Mouse (Mus musculus): ENCODE data around the gene Gm5108.

Gene Gm5108

DNA sequence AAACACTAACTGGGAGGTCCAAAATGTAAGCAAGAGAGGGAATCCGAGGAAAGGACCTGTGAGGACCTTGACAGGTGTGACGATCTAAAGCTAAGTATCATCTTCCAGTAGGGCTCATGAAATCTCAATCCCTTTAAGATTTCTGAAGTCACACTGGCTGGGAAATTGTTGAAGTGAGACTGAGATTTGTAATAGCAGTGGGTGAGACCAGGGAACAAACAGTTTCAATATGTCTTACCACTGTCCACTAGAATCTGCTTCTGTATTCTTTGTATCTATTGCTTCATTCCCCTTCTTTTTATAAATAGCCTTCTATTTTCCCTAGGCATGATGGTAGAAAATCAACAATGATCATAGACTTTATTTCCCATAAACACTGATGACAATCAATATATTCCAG is 79.4 kb downstream of the Gm5108 start:
- no peak for DNase-seq (ENCODE audit: low read depth, low spot score)

All from skeletal muscle tissue, adult 2 months (tissue).